Mouse (Mus musculus): Measurements from ENCODE around the gene Olig3. TPM values are rescaled to one million over a fixed set of nuclear protein-coding genes. Genes with fewer than 3 reads are reported as not detected.

Olig3 gene
- total RNA-seq (2014; rRNA removed) = 0.08 TPM in 1 of 2 replicates, not detected in the other
- polyA plus RNA-seq (2015; fragmentation: Nextera tagmentation; extraction: Ambion mirVana) = 0.06 and 0.65 TPM in 2 replicates

DNA sequence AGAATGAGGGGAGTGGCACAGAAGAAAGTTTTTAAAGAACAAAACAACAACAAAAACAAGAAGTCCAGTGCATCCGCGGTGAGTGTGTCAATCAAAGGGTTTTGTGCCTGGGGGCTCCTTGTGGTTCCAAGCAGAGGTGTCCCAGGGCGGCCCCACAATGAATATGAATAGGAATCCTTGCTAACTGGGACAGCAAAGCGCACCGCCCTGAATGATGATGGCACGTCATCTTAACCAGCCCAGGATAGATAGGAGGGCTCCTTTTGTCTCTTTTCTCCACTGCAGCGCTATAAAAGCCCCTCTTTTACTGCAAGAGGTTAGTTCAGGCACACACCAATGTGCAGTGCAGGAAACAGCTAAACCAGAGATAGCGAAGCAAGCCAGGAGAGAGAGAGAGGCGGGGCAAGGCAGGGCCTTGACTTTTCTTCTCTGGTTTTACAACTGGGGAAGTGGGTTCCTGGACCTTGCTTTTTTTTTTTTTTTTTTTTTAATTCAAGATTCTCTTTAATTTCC, at the start of gene Olig3:
Gene Olig3 (plus strand): TSS at position 463 of the 513 bp plus-strand sequence.
- DNase-seq (no peak), ATAC-seq (no peak)
- no peak for TF ChIP-seq CTCF (IDR thresholded peaks at IDR 0.05; ENCODE audit: low read depth)
- Histone ChIP-seq H3K27me3 (ENCODE audit: insufficient read depth, low read length) (peaks cover 91% of the 10 kb centered on the region), H3K36me3 (ENCODE audit: insufficient read depth) (no peaks in the 10 kb centered on the region), H3K9ac (no peak within 1 kb of the TSS), H3K27ac (ENCODE audit: low read depth, low read length) (no peak within 1 kb of the TSS), H3K9me3 (ENCODE audit: low read length) (no peaks in the 10 kb centered on the region), H3K4me2 (ENCODE audit: low read depth) (peak within 1 kb of the TSS; percentile 17; the same call in 1 of the 2 replicates), H3K4me1 (ENCODE audit: insufficient read depth) (no peaks in the 10 kb centered on the region), H3K4me3 (ENCODE audit: low read depth, low read length) (peak within 1 kb of the TSS; percentile 9; the same call in 1 of the 2 replicates)
- WGBS = 3% methylated on average over 9 of the region's 9 CpGs

DNA sequence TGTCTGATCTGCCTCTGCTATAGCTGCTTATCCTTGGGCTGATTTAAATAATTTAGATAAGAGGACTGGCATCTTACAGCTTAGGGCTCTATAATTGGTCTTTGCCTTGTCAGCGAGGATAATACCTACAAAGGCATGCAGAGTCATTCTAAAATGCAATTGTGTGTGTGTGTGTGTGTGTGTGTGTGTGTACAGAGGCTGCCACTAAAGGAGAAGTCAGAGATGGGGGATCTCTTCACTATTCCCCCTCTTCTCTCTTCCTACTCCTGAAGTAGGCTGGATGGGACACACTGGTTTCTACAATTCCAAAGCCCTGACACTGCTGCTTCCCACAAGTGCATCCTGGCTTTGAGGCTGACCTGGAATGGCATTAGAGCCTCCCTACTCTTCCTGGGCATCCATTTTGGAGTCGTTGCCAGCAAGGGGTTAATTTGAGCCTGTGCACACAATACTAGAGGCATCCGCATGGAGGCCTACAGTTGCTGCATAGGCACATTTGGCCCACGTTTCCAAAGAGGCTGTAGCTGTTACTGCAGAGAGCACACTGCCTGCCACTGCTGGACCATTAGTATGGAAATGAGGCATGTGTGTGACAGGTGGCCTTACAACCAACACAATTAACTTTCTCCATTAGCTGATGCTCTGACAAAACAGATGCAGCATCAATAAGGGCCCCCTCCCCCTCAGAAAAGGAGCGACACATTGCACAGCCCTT, 46.5 kb upstream of the Olig3 start:
- Histone ChIP-seq H3K4me3 (ENCODE audit: low read depth, low read length) (no peak overlapping the region), H3K27me3 (ENCODE audit: insufficient read depth, low read length) (no peaks in the 10 kb centered on the region), H3K27ac (ENCODE audit: low read depth, low read length) (no peak overlapping the region), H3K36me3 (ENCODE audit: insufficient read depth) (no peaks in the 10 kb centered on the region), H3K9ac (no peak overlapping the region), H3K9me3 (ENCODE audit: low read length) (no peaks in the 10 kb centered on the region), H3K4me2 (ENCODE audit: low read depth) (no peak overlapping the region), H3K4me1 (ENCODE audit: insufficient read depth) (peaks cover 8% of the 10 kb centered on the region; the same call in 1 of the 2 replicates)
- TF ChIP-seq CTCF (IDR thresholded peaks at IDR 0.05; ENCODE audit: low read depth) = no peak
- ATAC-seq (peak; percentile 96), DNase-seq (peak; percentile 50)
- 7% methylated on average over 5 of the region's 5 CpGs for WGBS

DNA sequence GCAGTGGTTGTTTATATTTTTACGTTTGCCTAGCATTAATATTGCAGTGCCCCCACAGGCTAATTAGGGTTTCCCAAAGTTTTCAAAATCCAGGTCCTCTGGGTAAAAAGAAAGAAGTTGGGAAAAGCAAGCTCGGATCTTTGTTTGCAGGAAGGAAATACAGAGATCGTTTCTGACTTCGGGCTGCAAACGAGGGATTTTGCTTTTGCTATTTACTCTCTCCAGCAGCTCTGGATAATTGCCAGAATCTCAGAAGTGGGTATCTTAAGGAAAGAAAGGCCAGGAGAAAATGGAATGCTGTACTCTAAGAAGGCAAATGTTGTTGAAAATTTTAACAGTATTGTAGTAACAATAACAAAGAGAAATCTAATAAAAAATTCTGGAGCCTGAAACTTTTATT, 45.9 kb upstream of the Olig3 start:
- H3K36me3 ChIP-seq (ENCODE audit: insufficient read depth) = no peaks in the 10 kb centered on the region
- H3K27ac ChIP-seq (ENCODE audit: low read depth, low read length) = no peak overlapping the region
- no peaks in the 10 kb centered on the region for H3K27me3 ChIP-seq (ENCODE audit: insufficient read depth, low read length)
- ATAC-seq (no peak; the same call in 1 of the 2 replicates), DNase-seq (peak; percentile 35)
- no peak overlapping the region for H3K4me2 ChIP-seq (ENCODE audit: low read depth)
- H3K4me1 ChIP-seq (ENCODE audit: insufficient read depth) = peaks cover 8% of the 10 kb centered on the region; the same call in 1 of the 2 replicates
- H3K9me3 ChIP-seq (ENCODE audit: low read length) = no peaks in the 10 kb centered on the region
- WGBS = 5% methylated on average over 5 of the region's 5 CpGs
- no peak overlapping the region for H3K9ac ChIP-seq
- TF ChIP-seq CTCF (IDR thresholded peaks at IDR 0.05; ENCODE audit: low read depth) = no peak
- H3K4me3 ChIP-seq (ENCODE audit: low read depth, low read length) = no peak overlapping the region

DNA sequence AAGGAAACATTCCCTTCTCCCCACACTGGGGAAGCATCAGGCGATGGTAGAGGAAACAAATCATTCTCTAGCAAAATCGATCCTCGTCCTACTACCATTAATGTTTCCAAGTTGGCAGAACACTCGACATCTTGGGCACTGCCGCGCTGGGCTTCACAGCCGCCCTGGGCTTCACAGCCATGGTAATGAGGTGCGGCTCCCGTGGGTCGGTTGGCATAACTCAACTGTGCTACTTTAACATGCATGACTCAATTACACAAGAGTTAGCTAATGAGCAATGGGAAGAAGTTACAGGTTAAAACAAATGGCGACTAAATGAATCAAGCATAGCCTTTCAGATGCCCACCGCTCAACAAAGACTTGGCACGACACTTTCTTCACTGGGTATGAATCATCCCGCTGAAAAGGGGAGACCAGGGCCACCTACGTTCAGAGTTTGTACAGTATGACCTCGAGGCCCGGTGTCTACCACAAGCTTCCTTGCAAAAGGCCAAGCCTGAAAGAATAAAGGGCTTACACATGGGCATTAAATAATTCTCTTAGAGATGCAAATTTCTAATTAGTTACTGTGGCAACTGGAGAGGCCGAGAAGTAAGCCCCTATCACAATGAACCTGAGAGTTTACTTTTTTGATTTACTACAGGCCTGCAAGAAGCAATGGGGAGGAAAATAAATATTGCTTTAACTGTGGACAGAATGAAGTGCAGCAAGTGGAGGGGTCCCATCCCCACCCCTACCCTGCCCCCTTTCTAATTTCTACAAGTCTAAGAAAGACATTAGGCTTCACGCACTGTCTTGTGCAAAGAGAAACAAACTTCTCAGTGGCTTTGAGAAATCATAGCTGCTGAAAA, 38.1 kb upstream of the Olig3 start:
- Histone ChIP-seq H3K9me3 (ENCODE audit: low read length) (no peaks in the 10 kb centered on the region), H3K4me3 (ENCODE audit: low read depth, low read length) (no peak overlapping the region), H3K27ac (ENCODE audit: low read depth, low read length) (no peak overlapping the region), H3K4me1 (ENCODE audit: insufficient read depth) (no peaks in the 10 kb centered on the region), H3K4me2 (ENCODE audit: low read depth) (no peak overlapping the region), H3K36me3 (ENCODE audit: insufficient read depth) (no peaks in the 10 kb centered on the region), H3K9ac (no peak overlapping the region), H3K27me3 (ENCODE audit: insufficient read depth, low read length) (no peaks in the 10 kb centered on the region)
- ATAC-seq (peak; percentile 56), DNase-seq (no peak)
- TF ChIP-seq CTCF (IDR thresholded peaks at IDR 0.05; ENCODE audit: low read depth) = no peak
- WGBS = 17% methylated on average over 19 of the region's 19 CpGs

DNA sequence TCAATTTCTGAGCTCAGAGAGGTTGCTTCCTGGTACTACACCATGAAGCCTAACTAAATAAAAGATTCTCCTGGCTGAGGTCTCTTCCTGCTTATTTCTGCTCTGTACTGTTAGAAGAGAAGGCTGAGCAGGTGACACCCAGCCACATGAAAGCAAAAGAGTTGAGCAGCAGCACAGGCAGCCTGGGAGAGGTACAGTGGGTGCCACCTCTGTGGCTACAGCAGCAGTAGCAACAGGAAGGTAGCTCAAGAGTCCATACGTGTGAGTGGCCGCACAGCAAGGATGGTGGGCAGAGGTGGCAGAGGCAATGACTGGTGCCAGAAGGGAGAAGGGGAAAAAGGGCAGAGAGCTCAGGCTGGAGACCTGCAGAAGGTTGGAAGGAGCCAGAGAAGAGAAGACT, 34.6 kb upstream of the Olig3 start:
- no peaks in the 10 kb centered on the region for H3K36me3 ChIP-seq (ENCODE audit: insufficient read depth)
- H3K9ac ChIP-seq = no peak overlapping the region
- no peak overlapping the region for H3K27ac ChIP-seq (ENCODE audit: low read depth, low read length)
- H3K4me3 ChIP-seq (ENCODE audit: low read depth, low read length) = no peak overlapping the region
- no peaks in the 10 kb centered on the region for H3K9me3 ChIP-seq (ENCODE audit: low read length)
- no peaks in the 10 kb centered on the region for H3K27me3 ChIP-seq (ENCODE audit: insufficient read depth, low read length)
- WGBS = 98% methylated on average over 2 of the region's 2 CpGs
- no peak for TF ChIP-seq CTCF (IDR thresholded peaks at IDR 0.05; ENCODE audit: low read depth)
- no peak for ATAC-seq
- no peak overlapping the region for H3K4me2 ChIP-seq (ENCODE audit: low read depth)
- H3K4me1 ChIP-seq (ENCODE audit: insufficient read depth) = no peaks in the 10 kb centered on the region
- DNase-seq = no peak

DNA sequence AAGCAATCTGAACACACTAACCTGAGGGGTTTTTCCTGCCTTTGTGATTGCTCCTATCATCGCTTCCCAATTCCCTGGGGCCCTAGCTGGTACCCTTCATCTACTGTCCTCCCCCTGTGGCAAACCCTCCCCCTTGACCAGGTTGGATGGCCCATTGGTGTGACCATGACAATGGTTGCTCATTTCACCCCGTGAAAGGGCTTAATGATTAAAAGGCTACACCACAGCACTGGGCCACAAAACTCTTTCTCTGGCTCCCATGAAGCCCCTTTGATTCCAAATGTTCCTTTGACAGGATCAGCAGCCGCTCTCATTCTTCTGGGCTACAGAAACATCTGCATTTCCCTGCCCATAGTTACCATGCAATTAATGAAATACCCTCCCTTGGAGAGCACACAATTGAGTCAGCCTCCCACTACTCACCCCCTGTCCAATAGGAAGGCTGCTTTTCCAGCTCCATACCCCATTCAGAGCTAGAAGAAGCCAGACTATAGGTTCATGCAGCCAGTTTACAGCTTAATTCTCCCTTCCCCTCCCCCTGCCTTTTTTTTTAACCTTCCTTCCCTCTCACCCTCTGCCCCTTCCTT, 27.0 kb upstream of the Olig3 start:
- H3K9ac ChIP-seq = no peak overlapping the region
- no peak overlapping the region for H3K27ac ChIP-seq (ENCODE audit: low read depth, low read length)
- no peaks in the 10 kb centered on the region for H3K36me3 ChIP-seq (ENCODE audit: insufficient read depth)
- DNase-seq (no peak), ATAC-seq (peak; percentile 63; the same call in 1 of the 2 replicates)
- no peaks in the 10 kb centered on the region for H3K4me1 ChIP-seq (ENCODE audit: insufficient read depth)
- TF ChIP-seq CTCF (IDR thresholded peaks at IDR 0.05; ENCODE audit: low read depth) = no peak
- WGBS = 9% methylated on average over 3 of the region's 3 CpGs
- no peaks in the 10 kb centered on the region for H3K27me3 ChIP-seq (ENCODE audit: insufficient read depth, low read length)
- H3K4me2 ChIP-seq (ENCODE audit: low read depth) = no peak overlapping the region
- no peaks in the 10 kb centered on the region for H3K9me3 ChIP-seq (ENCODE audit: low read length)
- H3K4me3 ChIP-seq (ENCODE audit: low read depth, low read length) = no peak overlapping the region

Data from forebrain, postnatal 0 days (tissue).